ENCODE assay signal across 20 mouse cellular contexts in genomic region chr16:78325972-78326848, GRCm38 (mm10). TPM values are rescaled to one million over a fixed set of nuclear protein-coding genes. Genes with fewer than 3 reads are reported as not detected.
DNase-seq lines count a peak whose midpoint lies in the region; ATAC-seq and TF ChIP-seq lines count a peak whose summit lies in the region.
"Had no signal": no experiment of that assay in that cellular context is flagged by ENCODE, and none has a peak within 500 bp of the region (broad histone marks: within the 10 kb centered on the region; RNA-seq: fewer than 3 reads in every experiment).

No protein-coding gene starts in this region.

- peaks cover 7 to 17% of the 10 kb centered on the region in 2 experiments for H3K4me1 ChIP-seq in heart, embryonic 14.5 days (ENCODE audit: control insufficient read depth in 2 of 2, insufficient read depth in 2 of 2, low read length in 2 of 2)
- peaks cover 13% of the 10 kb centered on the region; the same call in 1 of the 2 replicates for H3K4me1 ChIP-seq in intestine, embryonic 14.5 days (replicated peaks; ENCODE audit: control insufficient read depth, insufficient read depth, low read length)
- H3K4me1 ChIP-seq in intestine, postnatal 0 days (replicated peaks; ENCODE audit: control insufficient read depth, insufficient read depth, low read length) = no peaks in the 10 kb centered on the region; the same call in 1 of the 2 replicates
- peaks cover 18% of the 10 kb centered on the region for H3K4me1 ChIP-seq in hindbrain, embryonic 14.5 days (replicated peaks; ENCODE audit: control insufficient read depth, insufficient read depth, low read length)
- H3K4me1 ChIP-seq: limb, embryonic 15.5 days had no signal

- H3K27ac ChIP-seq in heart, embryonic 14.5 days (replicated peaks in 1 of 2; ENCODE audit: control insufficient read depth in 1 of 2, insufficient read depth in 1 of 2, low read depth in 2 of 2, low read length in 2 of 2) = no peak overlapping the region
- H3K27ac ChIP-seq in layer of hippocampus, adult 2 months = no peak overlapping the region
- H3K27ac ChIP-seq in intestine, embryonic 14.5 days (ENCODE audit: low read depth) = no peak overlapping the region
- 0 out of 2 replicates have a peak overlapping the region, but pooled peaks have one; percentile 11 for H3K27ac ChIP-seq in intestine, postnatal 0 days (ENCODE audit: low read depth, low read length)
- no peak overlapping the region for H3K27ac ChIP-seq in hindbrain, embryonic 14.5 days
- H3K27ac ChIP-seq: embryonic facial prominence, embryonic 12.5 days; limb, embryonic 15.5 days; macrophage; neural tube, embryonic 12.5 days had no signal

- no peak overlapping the region for H3K4me3 ChIP-seq in heart, embryonic 14.5 days (ENCODE audit: control insufficient read depth in 1 of 2, insufficient read depth in 1 of 2, low read depth in 1 of 2, low read length in 2 of 2)
- H3K4me3 ChIP-seq in layer of hippocampus, adult 2 months = no peak overlapping the region
- H3K4me3 ChIP-seq in intestine, embryonic 14.5 days (ENCODE audit: low read depth, low read length) = no peak overlapping the region
- H3K4me3 ChIP-seq in intestine, postnatal 0 days (ENCODE audit: low read depth, low read length) = no peak overlapping the region
- no peak overlapping the region for H3K4me3 ChIP-seq in hindbrain, embryonic 14.5 days (replicated peaks; ENCODE audit: low read length)
- H3K4me3 ChIP-seq: embryonic facial prominence, embryonic 12.5 days; limb, embryonic 15.5 days; neural tube, embryonic 12.5 days had no signal

- WGBS in heart, embryonic 14.5 days = 49% methylated on average over 27 of the region's 27 CpGs
- 55% methylated on average over 27 of the region's 27 CpGs for WGBS in intestine, embryonic 14.5 days
- 69% methylated on average over 27 of the region's 27 CpGs for WGBS in intestine, postnatal 0 days
- 80% methylated on average over 27 of the region's 27 CpGs for WGBS in hindbrain, embryonic 14.5 days

- H3K9me3 ChIP-seq in heart, embryonic 14.5 days (ENCODE audit: control insufficient read depth, low read length) = no peaks in the 10 kb centered on the region
- H3K9me3 ChIP-seq in intestine, embryonic 14.5 days (ENCODE audit: control insufficient read depth, low read length) = no peaks in the 10 kb centered on the region
- no peaks in the 10 kb centered on the region for H3K9me3 ChIP-seq in intestine, postnatal 0 days (ENCODE audit: control insufficient read depth)
- no peaks in the 10 kb centered on the region for H3K9me3 ChIP-seq in hindbrain, embryonic 14.5 days (ENCODE audit: control insufficient read depth, low read length)
- H3K9me3 ChIP-seq: embryonic facial prominence, embryonic 12.5 days; limb, embryonic 15.5 days; neural tube, embryonic 12.5 days had no signal

- peak overlapping the region; percentile 24 for H3K4me2 ChIP-seq in heart, embryonic 14.5 days (ENCODE audit: low read length)
- peak overlapping the region; percentile 18; the same call in 1 of the 2 replicates for H3K4me2 ChIP-seq in intestine, embryonic 14.5 days (ENCODE audit: low read length)
- H3K4me2 ChIP-seq in intestine, postnatal 0 days (replicated peaks; ENCODE audit: low read depth) = 0 out of 2 replicates have a peak overlapping the region, but pooled peaks have one; percentile 13
- no peak overlapping the region for H3K4me2 ChIP-seq in hindbrain, embryonic 14.5 days (replicated peaks)
- H3K4me2 ChIP-seq: embryonic facial prominence, embryonic 12.5 days; limb, embryonic 15.5 days; midbrain, embryonic 11.5 days; neural tube, embryonic 12.5 days had no signal

- peaks cover 42% of the 10 kb centered on the region for H3K36me3 ChIP-seq in heart, embryonic 14.5 days (ENCODE audit: control insufficient read depth, insufficient read depth, low read length)
- H3K36me3 ChIP-seq in intestine, embryonic 14.5 days (ENCODE audit: control insufficient read depth, insufficient read depth, low read length) = peaks cover 13% of the 10 kb centered on the region
- H3K36me3 ChIP-seq in intestine, postnatal 0 days (ENCODE audit: control insufficient read depth, insufficient read depth) = peaks cover 22% of the 10 kb centered on the region; the same call in 1 of the 2 replicates
- peaks cover 62% of the 10 kb centered on the region for H3K36me3 ChIP-seq in hindbrain, embryonic 14.5 days (replicated peaks; ENCODE audit: control insufficient read depth, insufficient read depth)

- H3K9ac ChIP-seq in heart, embryonic 14.5 days (ENCODE audit: low read length) = no peak overlapping the region
- H3K9ac ChIP-seq in intestine, embryonic 14.5 days (ENCODE audit: low read length) = no peak overlapping the region
- H3K9ac ChIP-seq in intestine, postnatal 0 days (ENCODE audit: low read depth, low read length) = no peak overlapping the region
- no peak overlapping the region for H3K9ac ChIP-seq in hindbrain, embryonic 14.5 days
- H3K9ac ChIP-seq: embryonic facial prominence, embryonic 12.5 days; forebrain, postnatal 0 days; limb, embryonic 15.5 days; neural tube, embryonic 12.5 days had no signal

- 0 out of 2 replicates have a peak, but pooled peaks have one; percentile 5 for TF ChIP-seq CTCF in layer of hippocampus, adult 2 months (conservative IDR thresholded peaks at IDR 0.05)
- peak; percentile 43 for TF ChIP-seq CTCF in intestine, postnatal 0 days (IDR thresholded peaks at IDR 0.05; ENCODE audit: low read depth)

- H3K27me3 ChIP-seq in heart, embryonic 14.5 days (ENCODE audit: control insufficient read depth, insufficient read depth, low read length) = no peaks in the 10 kb centered on the region
- H3K27me3 ChIP-seq in intestine, embryonic 14.5 days (replicated peaks; ENCODE audit: control insufficient read depth, insufficient read depth, low read length) = no peaks in the 10 kb centered on the region
- H3K27me3 ChIP-seq in intestine, postnatal 0 days (replicated peaks; ENCODE audit: control insufficient read depth, insufficient read depth, low read length) = no peaks in the 10 kb centered on the region
- no peaks in the 10 kb centered on the region for H3K27me3 ChIP-seq in hindbrain, embryonic 14.5 days (ENCODE audit: control insufficient read depth, insufficient read depth, low read length)
- H3K27me3 ChIP-seq: embryonic facial prominence, embryonic 12.5 days; limb, embryonic 15.5 days; neural tube, embryonic 12.5 days; Patski had no signal

- peak; percentile 45; the same call in 1 of the 2 replicates for ATAC-seq in heart, embryonic 14.5 days (ENCODE audit: insufficient number of reproducible peaks, insufficient read depth, low FRiP score, low read depth)
- ATAC-seq in intestine, embryonic 14.5 days (replicated peaks; ENCODE audit: low FRiP score, low TSS enrichment, low read depth) = 0 out of 2 replicates have a peak, but pooled peaks have one; percentile 32
- ATAC-seq in intestine, postnatal 0 days = no peak
- ATAC-seq in hindbrain, embryonic 14.5 days (ENCODE audit: low FRiP score) = no peak
- ATAC-seq: activated CD4-positive, CD25-positive, alpha-beta regulatory T cell, adult 4 months; forebrain, postnatal 0 days; Patski had no signal

- DNase-seq in heart, postnatal 4 days = no peak
- no peak for DNase-seq in layer of hippocampus, adult 2 months (ENCODE audit: low spot score in 2 of 2)
- no peak for DNase-seq in layer of hippocampus, adult 8-10 months (ENCODE audit: low spot score in 2 of 2)
- no peak for DNase-seq in intestine, embryonic 14.5 days (ENCODE audit: low spot score)
- DNase-seq in hindbrain, embryonic 14.5 days (ENCODE audit: low spot score) = no peak
- DNase-seq: adrenal gland, postnatal 14 days; cerebellum, adult 18-20 months; forebrain, postnatal 0 days; kidney, postnatal 25 days; spleen, adult 18-20 months; thymus, postnatal 14 days had no signal

RNA-seq across cellular contexts. Expression of gene Cxadr, which starts 24.9 kb away (rescaled TPM):
- 24.6 and 28.7 TPM in 2 replicates for polyA plus RNA-seq in heart, embryonic 14.5 days (2014; fragmentation: Nextera tagmentation; extraction: Ambion mirVana)
- 10 to 100 TPM; 43.7 to 47.3 TPM for total RNA-seq in heart, postnatal 4 days (2021)
- 10 to 100 TPM; 14.7 to 16.9 TPM for total RNA-seq in layer of hippocampus, adult 2 months (2021)
- total RNA-seq in layer of hippocampus, adult 8-10 months (2022) = 10 to 100 TPM; 15.7 to 23.2 (median 19.4) TPM
- 35.9 and 37.6 TPM in 2 replicates for polyA plus RNA-seq in intestine, embryonic 14.5 days (2014; fragmentation: Nextera tagmentation; extraction: Ambion mirVana)
- polyA plus RNA-seq in intestine, postnatal 0 days (2015; fragmentation: Nextera tagmentation; extraction: Ambion mirVana) = 55.9 and 56.0 TPM in 2 replicates
- 107 and 126 TPM in 2 replicates for polyA plus RNA-seq in hindbrain, embryonic 14.5 days (2014; fragmentation: Nextera tagmentation; extraction: Ambion mirVana)
- polyA plus RNA-seq: macrophage had no signal

RNA-seq across cellular contexts. Expression of gene Btg3, which starts 50.8 kb away (rescaled TPM):
- 75.7 and 78.5 TPM in 2 replicates for polyA plus RNA-seq in heart, embryonic 14.5 days (2014; fragmentation: Nextera tagmentation; extraction: Ambion mirVana)
- 10 to 100 TPM; 22.6 to 28.5 TPM for total RNA-seq in heart, postnatal 4 days (2021)
- 10 to 100 TPM; 16.5 to 17.7 TPM for total RNA-seq in layer of hippocampus, adult 2 months (2021)
- total RNA-seq in layer of hippocampus, adult 8-10 months (2022) = 10 to 100 TPM; 13.7 to 16.6 (median 14.2) TPM
- polyA plus RNA-seq in intestine, embryonic 14.5 days (2014; fragmentation: Nextera tagmentation; extraction: Ambion mirVana) = 37.1 and 40.5 TPM in 2 replicates
- 25.5 and 26.9 TPM in 2 replicates for polyA plus RNA-seq in intestine, postnatal 0 days (2015; fragmentation: Nextera tagmentation; extraction: Ambion mirVana)
- 20.2 and 20.4 TPM in 2 replicates for polyA plus RNA-seq in hindbrain, embryonic 14.5 days (2014; fragmentation: Nextera tagmentation; extraction: Ambion mirVana)

Comparison
In these comparisons a context has a peak if more than half of its experiments do, and no peak if none do; other contexts are left out.
1. ATAC-seq: peak in heart, embryonic 14.5 days (single experiment) and intestine, embryonic 14.5 days (single experiment); none in intestine, postnatal 0 days (single experiment) and hindbrain, embryonic 14.5 days (single experiment).